Mouse (Mus musculus) NIH3T3 (cell line): ENCODE measurements around the gene Rnf186.
"Not testable (repeated sequence)": the region's sequence is repeated elsewhere in the genome, so short reads cannot be mapped to it uniquely, and the experiment has no call there.

Source experiments
- DNase-seq: peaks from one replicate; pipeline ENCODE4 v3.0.0-alpha.2; 2012; ENCODE audit warnings: low read depth

The Rnf186 gene

GRCm38 (mm10) chr4:138972139-138972826 is 5.4 kb downstream of the Rnf186 start:
- DNase-seq = no peak

GRCm38 (mm10) chr4:138972827-138973718 is 6.2 kb downstream of the Rnf186 start, which contains the start of gene Tmco4:
Tmco4 (plus strand) TSS chr4:138972888.
- DNase-seq = no peak

- DNase-seq = no peak
Measured at GRCm38 (mm10) chr4:138973719-138974115, 6.8 kb downstream of the Rnf186 start.

- not testable (repeated sequence) for DNase-seq
Measured at GRCm38 (mm10) chr4:138974540-138974939, 7.6 kb downstream of the Rnf186 start.

- DNase-seq = no peak
Measured at GRCm38 (mm10) chr4:138975194-138975593, 8.3 kb downstream of the Rnf186 start.

- no peak for DNase-seq
Measured at GRCm38 (mm10) chr4:138976046-138976445, 9.1 kb downstream of the Rnf186 start.

GRCm38 (mm10) chr4:138980021-138980420 is 13.1 kb downstream of the Rnf186 start:
- DNase-seq = no peak

GRCm38 (mm10) chr4:138980771-138981420 is 14.0 kb downstream of the Rnf186 start:
- no peak for DNase-seq

- no peak for DNase-seq
Measured at GRCm38 (mm10) chr4:138983422-138983821, 16.5 kb downstream of the Rnf186 start.

GRCm38 (mm10) chr4:138984744-138985143 is 17.8 kb downstream of the Rnf186 start:
- no peak for DNase-seq

GRCm38 (mm10) chr4:138986280-138986679 is 19.4 kb downstream of the Rnf186 start:
- no peak for DNase-seq

GRCm38 (mm10) chr4:138994389-138994788 is 27.5 kb downstream of the Rnf186 start:
- DNase-seq = no peak

GRCm38 (mm10) chr4:138996410-138996809 is 29.5 kb downstream of the Rnf186 start:
- DNase-seq = no peak

GRCm38 (mm10) chr4:138997121-138997520 is 30.2 kb downstream of the Rnf186 start:
- no peak for DNase-seq

GRCm38 (mm10) chr4:138998611-138999010 is 31.7 kb downstream of the Rnf186 start:
- DNase-seq = no peak

- no peak for DNase-seq
Measured at GRCm38 (mm10) chr4:139001026-139001425, 34.1 kb downstream of the Rnf186 start.

GRCm38 (mm10) chr4:139001433-139001832 is 34.5 kb downstream of the Rnf186 start:
- DNase-seq = no peak

- no peak for DNase-seq
Measured at GRCm38 (mm10) chr4:139004067-139004466, 37.2 kb downstream of the Rnf186 start.

GRCm38 (mm10) chr4:139005214-139005613 is 38.3 kb downstream of the Rnf186 start:
- DNase-seq = no peak

GRCm38 (mm10) chr4:139007353-139007752 is 40.4 kb downstream of the Rnf186 start:
- DNase-seq = no peak

- DNase-seq = no peak
Measured at GRCm38 (mm10) chr4:139007981-139008536, 41.1 kb downstream of the Rnf186 start.

- DNase-seq = peak; percentile 31
Measured at GRCm38 (mm10) chr4:139011201-139011702, 44.3 kb downstream of the Rnf186 start.
